Mouse (Mus musculus) hindbrain, embryonic 10.5 days (tissue): ENCODE data around the gene Grk6. TPM values are rescaled to one million over a fixed set of nuclear protein-coding genes. Genes with fewer than 3 reads are reported as not detected.

Experiments
- DNase-seq: peaks from one replicate; pipeline ENCODE4 v3.0.0-alpha.2; 2017; ENCODE audit warnings: low spot score
- H3K27ac ChIP-seq: fragments of 300-500 bp; sonication (generic); 2 replicates; pipeline ENCODE4 v1.5.1; 2016; ENCODE audit warnings: mild to moderate bottlenecking, moderate library complexity
- H3K27me3 ChIP-seq: fragments of 300-500 bp; sonication (generic); 2 replicates; pipeline ENCODE4 v1.6.1; 2016; ENCODE audit warnings: mild to moderate bottlenecking; ENCODE audit not compliant: poor library complexity, insufficient read depth, severe bottlenecking
- H3K36me3 ChIP-seq: fragments of 300-500 bp; sonication (generic); 2 replicates; pipeline ENCODE4 v1.6.1; 2016; ENCODE audit warnings: mild to moderate bottlenecking, moderate library complexity
- H3K4me1 ChIP-seq: fragments of 300-500 bp; sonication (generic); replicated peaks from 2 replicates; pipeline ENCODE4 v1.6.1; 2016; ENCODE audit warnings: mild to moderate bottlenecking
- H3K4me3 ChIP-seq: fragments of 300-500 bp; sonication (generic); 2 replicates; pipeline ENCODE4 v1.5.1; 2016; ENCODE audit warnings: mild to moderate bottlenecking, moderate library complexity
- H3K9me3 ChIP-seq: fragments of 300-500 bp; sonication (generic); 2 replicates; pipeline ENCODE4 v1.6.1; 2016; ENCODE audit warnings: mild to moderate bottlenecking, moderate library complexity
- WGBS: fragments of 180-500 bp; shearing (Covaris S2); methylation state at CpG from one replicate; pipeline ENCODE4 v1.1.7; 2016; 5-methylcytosine and 5-hydroxymethylcytosine counted together
- polyA plus RNA-seq: library from polyadenylated mRNA; unstranded; fragments of >200 nt; fragmentation: Nextera tagmentation; extraction: Ambion mirVana; gene quantifications from 2 replicates; pipeline ENCODE4 v1.2.1, GENCODE M21; 2016

Grk6 gene
- polyA plus RNA-seq, 1 experiment from 2014 or later = 51.5 TPM

DNA sequence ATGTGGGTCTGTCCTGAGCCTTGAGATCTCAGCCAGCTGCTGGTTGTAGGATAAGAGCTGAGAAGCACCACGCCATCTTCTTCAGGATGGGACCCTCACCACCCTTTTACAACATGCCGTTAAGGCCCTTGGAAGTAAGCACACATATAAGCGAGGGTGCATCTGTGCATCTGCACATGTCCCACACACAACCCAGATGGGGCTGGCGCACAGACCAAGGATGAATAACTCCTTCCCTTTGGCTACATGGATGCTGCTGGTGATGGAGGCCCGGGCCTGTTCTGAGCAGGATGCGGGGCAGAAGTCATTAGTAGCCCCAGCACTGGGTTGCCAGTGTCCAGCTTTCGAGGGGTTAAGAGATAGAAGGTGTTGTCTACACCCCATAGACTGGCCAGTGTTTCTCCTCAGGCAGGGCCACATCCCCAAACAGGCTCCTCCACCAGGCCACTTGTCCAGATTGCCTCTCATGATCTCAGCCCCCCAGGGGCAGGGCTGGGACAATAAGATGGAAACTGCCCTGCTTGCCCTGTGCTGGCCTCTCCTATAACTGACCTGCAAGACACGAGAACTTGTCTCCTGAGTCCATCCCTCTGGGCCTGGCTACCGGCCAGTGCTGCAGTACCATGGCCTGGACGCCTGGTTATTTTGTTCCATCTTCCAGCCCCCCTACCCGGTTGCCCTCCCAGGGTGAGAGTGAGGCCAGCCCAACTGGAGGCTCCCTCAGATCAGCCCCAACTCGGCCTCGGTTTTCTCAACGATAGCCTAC, 41.3 kb downstream of the Grk6 start:
- Histone ChIP-seq H3K4me3 (peak overlapping the region; percentile 98), H3K27ac (peak overlapping the region; percentile 100), H3K4me1 (peaks cover 69% of the 10 kb centered on the region), H3K27me3 (no peaks in the 10 kb centered on the region), H3K9me3 (no peaks in the 10 kb centered on the region), H3K36me3 (peaks cover 39% of the 10 kb centered on the region)
- DNase-seq = peak; percentile 45
- WGBS = 38% methylated on average over 14 of the region's 14 CpGs

GRCm38 (mm10) chr13:55486916-55487577, 42.2 kb downstream of the Grk6 start:
- DNase-seq = peak; percentile 78
- H3K4me3 ChIP-seq = peak overlapping the region; percentile 98
- H3K4me1 ChIP-seq = peaks cover 69% of the 10 kb centered on the region
- H3K27ac ChIP-seq = peak overlapping the region; percentile 100
- peaks cover 31% of the 10 kb centered on the region for H3K36me3 ChIP-seq
- no peaks in the 10 kb centered on the region for H3K9me3 ChIP-seq
- under 1% methylated on average over 29 of the region's 29 CpGs for WGBS
- 0 out of 2 replicates have a peak, but pooled peaks cover 3% of the 10 kb centered on the region for H3K27me3 ChIP-seq

GRCm38 (mm10) chr13:55487578-55488498, 43.0 kb downstream of the Grk6 start, which contains the start of gene Dbn1:
Gene Dbn1, minus strand, starts transcription at chr13:55488111.
- no peaks in the 10 kb centered on the region for H3K9me3 ChIP-seq
- peaks cover 23% of the 10 kb centered on the region for H3K36me3 ChIP-seq
- DNase-seq = peak; percentile 84
- under 1% methylated on average over 65 of the region's 83 CpGs for WGBS
- H3K4me3 ChIP-seq = peak within 1 kb of the TSS; percentile 98
- H3K27me3 ChIP-seq = 0 out of 2 replicates have a peak, but pooled peaks cover 3% of the 10 kb centered on the region
- H3K27ac ChIP-seq = peak within 1 kb of the TSS; percentile 100
- peaks cover 63% of the 10 kb centered on the region for H3K4me1 ChIP-seq

DNA sequence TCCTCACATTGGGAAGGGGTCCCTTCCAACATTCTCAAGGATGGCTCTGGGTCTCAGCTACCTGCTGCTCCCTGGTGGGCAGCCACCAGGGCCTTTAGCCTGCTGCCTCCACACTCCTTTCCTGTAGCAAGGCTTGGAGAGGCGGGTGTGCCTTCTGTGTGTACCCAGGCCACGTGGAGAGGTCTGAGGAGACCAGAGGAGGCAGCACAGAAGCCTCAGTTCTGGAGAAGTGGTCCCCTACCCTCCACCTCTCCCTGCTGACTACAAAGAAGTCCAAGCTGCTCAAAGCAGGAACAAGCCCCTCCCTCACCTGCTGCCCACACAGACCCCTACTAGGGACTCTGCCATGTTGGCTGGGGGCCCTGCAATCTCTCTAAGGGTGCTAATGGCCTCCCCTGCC, 49.4 kb downstream of the Grk6 start:
- peaks cover 32% of the 10 kb centered on the region for H3K4me1 ChIP-seq
- no peaks in the 10 kb centered on the region for H3K9me3 ChIP-seq
- no peak for DNase-seq
- H3K4me3 ChIP-seq = no peak overlapping the region
- WGBS = 33% methylated on average over 2 of the region's 2 CpGs
- peak overlapping the region; percentile 45 for H3K27ac ChIP-seq
- peaks cover 23% of the 10 kb centered on the region for H3K36me3 ChIP-seq
- peaks cover 8% of the 10 kb centered on the region; the same call in 1 of the 2 replicates for H3K27me3 ChIP-seq

- Histone ChIP-seq H3K27ac (no peak overlapping the region), H3K9me3 (no peaks in the 10 kb centered on the region), H3K36me3 (peaks cover 26% of the 10 kb centered on the region), H3K4me3 (no peak overlapping the region), H3K27me3 (peaks cover 8% of the 10 kb centered on the region; the same call in 1 of the 2 replicates), H3K4me1 (peaks cover 32% of the 10 kb centered on the region)
- no peak for DNase-seq
- 25% methylated on average over 18 of the region's 18 CpGs for WGBS
Observed at GRCm38 (mm10) chr13:55494883-55495621, 50.2 kb downstream of the Grk6 start.

DNA sequence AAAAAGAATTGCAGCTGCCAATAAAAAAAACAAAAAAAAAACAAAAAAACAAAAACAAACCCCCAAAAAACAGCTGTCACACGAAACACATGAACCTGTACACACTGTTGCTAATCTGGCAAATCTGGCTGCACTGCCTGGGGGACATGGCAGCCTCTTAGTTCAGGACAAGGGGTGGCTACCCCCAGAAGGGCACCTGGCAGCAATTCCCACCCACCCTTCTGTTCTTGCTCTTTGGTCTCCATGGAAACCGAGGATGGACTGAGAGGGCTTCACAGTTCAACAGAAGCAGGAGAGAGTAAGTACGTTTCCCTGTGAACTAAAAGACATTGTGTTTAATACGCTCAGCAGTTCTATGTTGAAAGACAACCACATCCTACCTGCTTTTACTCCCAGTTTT, 50.8 kb downstream of the Grk6 start:
- H3K36me3 ChIP-seq = peaks cover 32% of the 10 kb centered on the region
- H3K27me3 ChIP-seq = peaks cover 8% of the 10 kb centered on the region; the same call in 1 of the 2 replicates
- H3K4me3 ChIP-seq = no peak overlapping the region
- DNase-seq = no peak
- 25% methylated on average over 4 of the region's 4 CpGs for WGBS
- peaks cover 32% of the 10 kb centered on the region for H3K4me1 ChIP-seq
- H3K27ac ChIP-seq = no peak overlapping the region; the same call in 1 of the 2 replicates
- no peaks in the 10 kb centered on the region for H3K9me3 ChIP-seq

GRCm38 (mm10) chr13:55496661-55497060, 51.8 kb downstream of the Grk6 start:
- H3K9me3 ChIP-seq = no peaks in the 10 kb centered on the region
- no peak overlapping the region for H3K4me3 ChIP-seq
- H3K4me1 ChIP-seq = peaks cover 32% of the 10 kb centered on the region
- peaks cover 36% of the 10 kb centered on the region for H3K36me3 ChIP-seq
- 92% methylated on average over 6 of the region's 6 CpGs for WGBS
- peak overlapping the region; percentile 50; the same call in 1 of the 2 replicates for H3K27ac ChIP-seq
- no peak for DNase-seq
- peaks cover 8% of the 10 kb centered on the region; the same call in 1 of the 2 replicates for H3K27me3 ChIP-seq

GRCm38 (mm10) chr13:55498906-55499305, 54.0 kb downstream of the Grk6 start:
- DNase-seq = no peak
- Histone ChIP-seq H3K9me3 (no peaks in the 10 kb centered on the region), H3K27ac (no peak overlapping the region), H3K36me3 (peaks cover 58% of the 10 kb centered on the region), H3K4me3 (no peak overlapping the region), H3K4me1 (peaks cover 30% of the 10 kb centered on the region), H3K27me3 (peaks cover 4% of the 10 kb centered on the region; the same call in 1 of the 2 replicates)
- 53% methylated on average over 11 of the region's 11 CpGs for whole genome bisulfite sequencing

DNA sequence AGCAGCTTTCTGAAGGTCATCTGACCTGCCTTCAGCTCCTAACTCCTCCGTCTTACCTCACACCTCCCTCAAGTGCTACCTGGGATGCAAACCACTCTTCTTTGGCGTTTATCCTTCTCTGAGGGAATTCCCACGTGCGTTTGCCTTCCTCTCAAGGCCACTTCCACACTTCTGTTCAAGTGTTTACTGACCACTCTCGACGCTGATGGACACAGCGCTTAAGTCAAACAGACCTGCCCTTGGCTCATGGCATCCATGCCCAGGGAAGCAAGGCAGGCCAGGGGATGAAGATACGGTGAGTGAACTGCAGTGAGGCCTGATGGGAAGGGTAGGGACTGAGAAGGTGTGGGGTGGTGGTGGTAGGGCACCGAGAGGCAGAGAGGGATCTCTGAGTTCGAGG, 55.7 kb downstream of the Grk6 start:
- 80% methylated on average over 10 of the region's 10 CpGs for WGBS
- Histone ChIP-seq H3K4me3 (no peak overlapping the region), H3K36me3 (peaks cover 75% of the 10 kb centered on the region), H3K27me3 (no peaks in the 10 kb centered on the region), H3K9me3 (no peaks in the 10 kb centered on the region), H3K27ac (no peak overlapping the region), H3K4me1 (peaks cover 14% of the 10 kb centered on the region)
- DNase-seq = no peak

DNA sequence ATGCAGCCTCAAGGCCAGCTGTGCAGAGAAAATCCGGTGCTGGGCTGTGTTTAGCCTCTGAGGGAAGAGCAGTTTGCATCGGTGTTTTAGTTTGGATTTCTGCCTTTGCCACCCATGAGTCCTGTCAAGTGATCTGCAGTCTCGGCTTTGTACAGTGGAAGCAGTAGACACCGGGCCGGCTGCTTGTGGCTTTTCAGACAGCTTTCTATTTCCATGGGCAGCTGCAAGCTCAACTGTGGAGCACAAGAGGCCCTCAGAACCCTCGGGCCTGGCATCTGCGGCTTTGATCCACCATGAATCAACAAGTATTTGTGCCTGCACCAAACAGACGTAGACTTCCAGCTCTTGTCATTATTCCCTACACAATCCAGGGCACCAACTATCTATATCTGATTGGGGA, 57.5 kb downstream of the Grk6 start:
- WGBS = 94% methylated on average over 8 of the region's 8 CpGs
- DNase-seq = no peak
- H3K36me3 ChIP-seq = peaks cover 89% of the 10 kb centered on the region
- no peaks in the 10 kb centered on the region for H3K9me3 ChIP-seq
- H3K27me3 ChIP-seq = no peaks in the 10 kb centered on the region
- no peak overlapping the region for H3K27ac ChIP-seq
- 0 out of 2 replicates have a peak, but pooled peaks cover 2% of the 10 kb centered on the region for H3K4me1 ChIP-seq
- H3K4me3 ChIP-seq = no peak overlapping the region

DNA sequence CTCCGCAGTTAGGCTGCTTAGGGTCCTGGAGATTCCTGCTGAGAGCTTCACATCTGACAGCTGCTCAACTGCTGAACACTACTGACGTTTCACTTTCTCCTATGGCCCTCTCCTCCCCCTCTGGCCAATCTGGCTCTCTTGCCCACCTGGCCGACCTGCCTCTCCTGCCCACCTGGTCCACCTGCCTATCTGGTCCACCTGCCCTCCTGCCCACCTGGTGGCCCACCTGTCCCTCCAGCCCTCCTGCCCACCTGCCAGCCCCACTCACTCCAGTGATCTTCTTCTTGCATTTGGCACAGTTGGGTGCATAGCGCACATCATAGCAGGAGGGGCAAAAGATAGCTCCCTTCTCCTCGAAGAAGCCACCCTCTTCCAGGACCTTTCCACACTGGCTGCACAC, 59.5 kb downstream of the Grk6 start:
- H3K27me3 ChIP-seq = no peaks in the 10 kb centered on the region
- peaks cover 91% of the 10 kb centered on the region for H3K36me3 ChIP-seq
- no peaks in the 10 kb centered on the region for H3K9me3 ChIP-seq
- 89% methylated on average over 5 of the region's 5 CpGs for WGBS
- no peak for DNase-seq
- no peak overlapping the region for H3K27ac ChIP-seq
- peaks cover 9% of the 10 kb centered on the region; the same call in 1 of the 2 replicates for H3K4me1 ChIP-seq
- H3K4me3 ChIP-seq = no peak overlapping the region

DNA sequence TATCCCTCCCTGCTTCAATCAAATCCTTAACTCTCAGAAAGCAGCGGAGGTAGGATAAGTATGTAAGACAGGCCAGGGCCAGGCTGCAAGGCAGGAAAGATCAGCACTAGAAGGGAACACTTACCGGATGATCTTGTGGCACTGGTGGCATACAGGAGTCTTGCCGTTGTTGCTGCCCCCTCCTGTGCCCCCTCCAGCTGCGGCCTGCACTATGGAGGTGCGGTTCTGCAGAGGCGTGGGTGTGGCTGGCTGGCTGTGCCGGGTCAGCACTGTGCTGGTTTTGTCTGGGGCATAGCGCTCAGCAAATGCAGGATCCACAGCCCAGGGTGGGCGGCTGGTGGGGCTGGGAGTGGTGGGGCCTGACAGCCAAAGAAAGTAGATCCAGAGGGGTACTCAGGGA, 60.9 kb downstream of the Grk6 start:
- Histone ChIP-seq H3K4me3 (no peak overlapping the region), H3K36me3 (peaks cover 94% of the 10 kb centered on the region), H3K4me1 (peaks cover 20% of the 10 kb centered on the region), H3K9me3 (no peaks in the 10 kb centered on the region), H3K27ac (no peak overlapping the region), H3K27me3 (no peaks in the 10 kb centered on the region)
- 94% methylated on average over 9 of the region's 9 CpGs for WGBS
- DNase-seq = no peak
